Mouse (Mus musculus): ENCODE data around the gene Atf6. TPM values are rescaled to one million over a fixed set of nuclear protein-coding genes. Genes with fewer than 3 reads are reported as not detected.
A peak's percentile ranks its signal among the peaks of the same experiment; 100 is the strongest.

Atf6 gene
- 10 to 100 TPM; 41.2 to 41.6 TPM for total RNA-seq (2021)

- peak; percentile 98 for DNase-seq
Measured at GRCm38 (mm10) chr1:170867691-170868105, at the start of gene Atf6. TSS of gene Atf6 (minus strand) at chr1:170867771.

GRCm38 (mm10) chr1:170915657-170916056 lies 48.1 kb upstream of the Atf6 start:
- DNase-seq = peak; percentile 29

GRCm38 (mm10) chr1:170912891-170913615 lies 45.5 kb upstream of the Atf6 start, which contains the start of gene Fcrlb:
TSS of gene Fcrlb (minus strand) at chr1:170912941.
- DNase-seq = no peak

GRCm38 (mm10) chr1:170911907-170912660 lies 44.5 kb upstream of the Atf6 start:
- DNase-seq = no peak

GRCm38 (mm10) chr1:170908341-170908740 lies 40.8 kb upstream of the Atf6 start:
- DNase-seq = no peak

GRCm38 (mm10) chr1:170907456-170908191 lies 40.1 kb upstream of the Atf6 start:
- peak; percentile 28 for DNase-seq

GRCm38 (mm10) chr1:170907111-170907455 lies 39.5 kb upstream of the Atf6 start:
- no peak for DNase-seq

GRCm38 (mm10) chr1:170903485-170903884 lies 35.9 kb upstream of the Atf6 start:
- no peak for DNase-seq

GRCm38 (mm10) chr1:170901536-170902238 lies 34.1 kb upstream of the Atf6 start:
- peak; percentile 93 for DNase-seq

- DNase-seq = peak; percentile 61
Measured at GRCm38 (mm10) chr1:170900799-170901467, 33.4 kb upstream of the Atf6 start.

- no peak for DNase-seq
Measured at GRCm38 (mm10) chr1:170898413-170899075, 31.0 kb upstream of the Atf6 start.

GRCm38 (mm10) chr1:170896651-170897281 lies 29.2 kb upstream of the Atf6 start:
- no peak for DNase-seq

GRCm38 (mm10) chr1:170894603-170895602 lies 27.3 kb upstream of the Atf6 start:
- no peak for DNase-seq

- DNase-seq = no peak
Measured at GRCm38 (mm10) chr1:170892279-170892678, 24.7 kb upstream of the Atf6 start.

- no peak for DNase-seq
Measured at GRCm38 (mm10) chr1:170891646-170892045, 24.1 kb upstream of the Atf6 start.

GRCm38 (mm10) chr1:170889310-170889709 lies 21.7 kb upstream of the Atf6 start:
- no peak for DNase-seq

GRCm38 (mm10) chr1:170886044-170886458 lies 18.5 kb upstream of the Atf6 start:
- no peak for DNase-seq

- DNase-seq = peak; percentile 87
Measured at GRCm38 (mm10) chr1:170884978-170885561, 17.5 kb upstream of the Atf6 start, which contains the start of the genes Gm26620 and Dusp12. TSS of gene Gm26620 (plus strand) at chr1:170885065. TSS of gene Dusp12 (minus strand) at chr1:170885540.

GRCm38 (mm10) chr1:170884390-170884789 lies 16.8 kb upstream of the Atf6 start:
- DNase-seq = no peak

Data from heart, postnatal 4 days (tissue).